Mouse (Mus musculus): ENCODE data around the gene Tnfsf13. TPM values are rescaled to one million over a fixed set of nuclear protein-coding genes. Genes with fewer than 3 reads are reported as not detected.
A peak's percentile ranks its signal among the peaks of the same experiment; 100 is the strongest.

Gene Tnfsf13
- total and polyA plus RNA-seq, 2 experiments: 1.1 to 1.4 TPM

GRCm38 (mm10) chr11:69663795-69664194 is 21.8 kb downstream of the Tnfsf13 start:
- Histone ChIP-seq H3K4me1 (ENCODE audit: control insufficient read depth, insufficient read depth, low read length) (peaks cover 9% of the 10 kb centered on the region), H3K4me3 (ENCODE audit: insufficient read depth, low read depth, low read length) (no peak overlapping the region), H3K36me3 (ENCODE audit: control insufficient read depth, insufficient read depth, low read length) (peaks cover 16% of the 10 kb centered on the region), H3K27me3 (ENCODE audit: control insufficient read depth, insufficient read depth, low read length) (no peaks in the 10 kb centered on the region), H3K9ac (ENCODE audit: low read depth, low read length) (no peak overlapping the region), H3K27ac (replicated peaks; ENCODE audit: insufficient read depth, low read depth, low read length) (peak overlapping the region; percentile 17), H3K79me2 (ENCODE audit: control insufficient read depth, insufficient read depth, low read length) (no peaks in the 10 kb centered on the region; the same call in 1 of the 2 replicates)
- DNase-seq (ENCODE audit: extremely low read depth, low read depth, low spot score): peak; percentile 68
- WGBS: 41% methylated on average over 6 of the region's 6 CpGs
- TF ChIP-seq CTCF (IDR thresholded peaks at IDR 0.05; ENCODE audit: low read depth, low read length): no peak
- TF ChIP-seq POLR2A (IDR thresholded peaks at IDR 0.05; ENCODE audit: extremely low read depth, insufficient read depth, low read length): no peak

- peak overlapping the region; percentile 70 for H3K27ac ChIP-seq (replicated peaks; ENCODE audit: insufficient read depth, low read depth, low read length)
- H3K27me3 ChIP-seq (ENCODE audit: control insufficient read depth, insufficient read depth, low read length): no peaks in the 10 kb centered on the region
- H3K36me3 ChIP-seq (ENCODE audit: control insufficient read depth, insufficient read depth, low read length): peaks cover 10% of the 10 kb centered on the region; the same call in 1 of the 2 replicates
- peak; percentile 44 for DNase-seq (ENCODE audit: extremely low read depth, low read depth, low spot score)
- WGBS: 65% methylated on average over 13 of the region's 13 CpGs
- H3K9ac ChIP-seq (ENCODE audit: low read depth, low read length): peak overlapping the region; percentile 28
- peaks cover 9% of the 10 kb centered on the region for H3K4me1 ChIP-seq (ENCODE audit: control insufficient read depth, insufficient read depth, low read length)
- TF ChIP-seq CTCF (IDR thresholded peaks at IDR 0.05; ENCODE audit: low read depth, low read length): no peak
- no peak for TF ChIP-seq POLR2A (IDR thresholded peaks at IDR 0.05; ENCODE audit: extremely low read depth, insufficient read depth, low read length)
- H3K4me3 ChIP-seq (ENCODE audit: insufficient read depth, low read depth, low read length): peak overlapping the region; percentile 65
- no peaks in the 10 kb centered on the region; the same call in 1 of the 2 replicates for H3K79me2 ChIP-seq (ENCODE audit: control insufficient read depth, insufficient read depth, low read length)
These were observed 22.5 kb downstream of the Tnfsf13 start for GRCm38 (mm10) chr11:69662967-69663671.

DNA sequence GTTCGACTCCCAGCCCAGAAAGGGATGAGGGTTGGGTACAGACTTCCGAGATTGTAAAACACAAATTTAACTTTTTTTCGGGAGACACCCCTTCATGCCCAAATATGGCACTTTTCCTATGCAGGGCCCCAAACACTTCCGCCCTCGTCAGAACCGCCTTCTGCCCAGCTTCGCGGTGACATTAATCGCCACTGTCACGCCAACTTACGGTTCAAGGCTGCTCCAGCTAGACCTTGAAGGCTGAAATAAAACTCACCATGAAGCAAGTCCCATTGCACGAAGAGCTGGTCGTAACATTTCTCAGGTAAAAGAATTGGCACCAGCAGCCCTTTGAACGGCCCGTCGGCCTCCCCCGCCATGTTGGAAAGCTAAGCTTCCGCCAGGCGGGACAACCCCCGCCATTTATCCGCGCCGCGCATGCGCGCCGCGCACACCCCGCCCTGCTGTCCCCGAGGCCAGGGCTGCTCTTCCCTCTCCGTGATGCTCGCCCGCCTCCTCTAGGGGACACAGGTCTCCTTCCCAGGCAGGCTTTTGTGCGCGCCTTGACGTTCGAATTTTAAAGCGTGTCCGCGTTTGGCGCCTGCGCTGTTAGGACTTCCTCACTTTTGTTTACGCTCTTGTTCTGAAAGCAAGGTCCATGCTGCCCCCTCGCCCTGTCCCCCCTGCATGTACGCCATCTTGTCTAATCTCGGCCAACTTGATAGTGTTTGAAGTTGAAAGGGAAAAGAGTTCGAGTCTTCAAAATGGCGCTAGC is 23.2 kb downstream of the Tnfsf13 start, which contains the start of gene Mpdu1:
Gene Mpdu1 (minus strand): TSS at position 430 of the 754 bp plus-strand sequence.
- WGBS: under 1% methylated on average over 48 of the region's 48 CpGs
- peak; percentile 83 for DNase-seq (ENCODE audit: extremely low read depth, low read depth, low spot score)
- Histone ChIP-seq H3K4me1 (ENCODE audit: control insufficient read depth, insufficient read depth, low read length) (peaks cover 9% of the 10 kb centered on the region), H3K27ac (replicated peaks; ENCODE audit: insufficient read depth, low read depth, low read length) (peak within 1 kb of the TSS; percentile 87), H3K36me3 (ENCODE audit: control insufficient read depth, insufficient read depth, low read length) (peaks cover 3% of the 10 kb centered on the region; the same call in 1 of the 2 replicates), H3K79me2 (ENCODE audit: control insufficient read depth, insufficient read depth, low read length) (no peaks in the 10 kb centered on the region; the same call in 1 of the 2 replicates), H3K4me3 (ENCODE audit: insufficient read depth, low read depth, low read length) (peak within 1 kb of the TSS; percentile 65), H3K27me3 (ENCODE audit: control insufficient read depth, insufficient read depth, low read length) (no peaks in the 10 kb centered on the region), H3K9ac (ENCODE audit: low read depth, low read length) (peak within 1 kb of the TSS; percentile 79)
- TF ChIP-seq POLR2A (IDR thresholded peaks at IDR 0.05; ENCODE audit: extremely low read depth, insufficient read depth, low read length) (peak; percentile 82; the same call in 1 of the 2 replicates), CTCF (IDR thresholded peaks at IDR 0.05; ENCODE audit: low read depth, low read length) (peak; percentile 53)

DNA sequence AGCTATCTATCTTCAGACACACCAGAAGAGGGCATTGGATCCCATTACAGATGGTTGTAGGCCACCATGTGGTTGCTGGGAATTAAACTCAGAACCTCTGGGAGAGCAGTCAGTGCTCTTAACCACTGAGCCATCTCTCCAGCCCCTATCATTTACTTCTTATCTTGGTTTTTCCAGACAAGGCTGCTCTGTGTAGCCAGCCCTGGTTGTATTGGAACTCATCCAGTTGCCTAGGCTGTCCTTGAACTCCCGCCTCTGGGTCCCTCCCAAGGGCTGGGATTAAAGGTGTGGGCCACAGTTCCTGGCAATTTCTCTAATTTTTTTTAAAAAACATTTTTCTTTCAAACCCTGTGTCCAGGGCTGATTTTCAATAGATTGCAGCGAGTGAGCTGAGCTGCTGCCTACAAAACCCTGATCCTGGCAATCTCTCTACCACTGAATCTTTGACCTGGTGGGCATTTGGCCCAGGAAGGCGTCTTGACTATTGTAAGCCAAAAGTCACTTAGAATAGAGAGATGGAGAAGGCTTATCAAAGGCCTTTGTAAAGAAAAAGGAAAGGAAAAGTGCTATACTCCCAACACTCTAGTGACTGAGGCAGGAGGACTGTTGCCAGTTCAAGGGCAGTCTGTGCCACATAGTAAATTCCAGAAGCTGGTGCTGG is 24.2 kb downstream of the Tnfsf13 start:
- no peaks in the 10 kb centered on the region for H3K36me3 ChIP-seq (ENCODE audit: control insufficient read depth, insufficient read depth, low read length)
- H3K27ac ChIP-seq (replicated peaks; ENCODE audit: insufficient read depth, low read depth, low read length): peak overlapping the region; percentile 87
- peak overlapping the region; percentile 79; the same call in 1 of the 2 replicates for H3K9ac ChIP-seq (ENCODE audit: low read depth, low read length)
- TF ChIP-seq POLR2A (IDR thresholded peaks at IDR 0.05; ENCODE audit: extremely low read depth, insufficient read depth, low read length): no peak
- TF ChIP-seq CTCF (IDR thresholded peaks at IDR 0.05; ENCODE audit: low read depth, low read length): no peak
- WGBS: 20% methylated on average over 3 of the region's 3 CpGs
- H3K4me3 ChIP-seq (ENCODE audit: insufficient read depth, low read depth, low read length): peak overlapping the region; percentile 65
- H3K79me2 ChIP-seq (ENCODE audit: control insufficient read depth, insufficient read depth, low read length): no peaks in the 10 kb centered on the region; the same call in 1 of the 2 replicates
- DNase-seq (ENCODE audit: extremely low read depth, low read depth, low spot score): peak; percentile 72
- H3K4me1 ChIP-seq (ENCODE audit: control insufficient read depth, insufficient read depth, low read length): peaks cover 9% of the 10 kb centered on the region
- H3K27me3 ChIP-seq (ENCODE audit: control insufficient read depth, insufficient read depth, low read length): no peaks in the 10 kb centered on the region

DNA sequence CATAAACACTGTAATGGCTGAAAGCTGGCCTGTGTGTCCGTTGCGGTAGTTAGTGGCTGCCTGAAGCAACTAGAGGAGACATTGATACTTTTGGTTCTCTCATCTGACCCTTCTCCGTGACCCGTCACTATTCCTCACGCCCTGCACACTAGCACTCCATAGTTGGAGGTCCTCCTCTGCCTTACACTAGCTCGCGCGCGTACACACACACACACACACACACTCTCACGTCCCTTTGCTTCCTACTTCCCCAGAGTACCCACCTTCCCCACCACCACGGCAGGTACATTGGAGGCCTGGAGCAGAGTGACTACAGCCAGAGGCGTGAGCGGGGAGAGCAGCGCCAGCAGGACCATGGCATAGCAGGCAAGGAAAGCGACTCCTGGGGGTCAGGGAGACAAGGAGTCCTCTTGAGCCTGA is 28.1 kb downstream of the Tnfsf13 start:
- DNase-seq (ENCODE audit: extremely low read depth, low read depth, low spot score): no peak
- TF ChIP-seq CTCF (IDR thresholded peaks at IDR 0.05; ENCODE audit: low read depth, low read length): peak; percentile 9; the same call in 1 of the 2 replicates
- TF ChIP-seq POLR2A (IDR thresholded peaks at IDR 0.05; ENCODE audit: extremely low read depth, insufficient read depth, low read length): no peak
- no peaks in the 10 kb centered on the region; the same call in 1 of the 2 replicates for H3K79me2 ChIP-seq (ENCODE audit: control insufficient read depth, insufficient read depth, low read length)
- no peak overlapping the region for H3K9ac ChIP-seq (ENCODE audit: low read depth, low read length)
- no peaks in the 10 kb centered on the region for H3K27me3 ChIP-seq (ENCODE audit: control insufficient read depth, insufficient read depth, low read length)
- H3K4me3 ChIP-seq (ENCODE audit: insufficient read depth, low read depth, low read length): no peak overlapping the region
- peaks cover 5% of the 10 kb centered on the region for H3K4me1 ChIP-seq (ENCODE audit: control insufficient read depth, insufficient read depth, low read length)
- WGBS: 86% methylated on average over 15 of the region's 15 CpGs
- peaks cover 3% of the 10 kb centered on the region; the same call in 1 of the 2 replicates for H3K36me3 ChIP-seq (ENCODE audit: control insufficient read depth, insufficient read depth, low read length)
- H3K27ac ChIP-seq (replicated peaks; ENCODE audit: insufficient read depth, low read depth, low read length): no peak overlapping the region

Measured in liver, adult 2 months (tissue).